Mouse (Mus musculus) liver, embryonic 14.5 days (tissue): ENCODE measurements around the gene Rpl37a.

Source experiments
- CTCF ChIP-seq: IDR thresholded peaks from 2 replicates; pipeline ENCODE4 v1.5.1; 2016; ENCODE audit warnings: antibody characterized with exemption, low read depth, control low read depth
- EP300 ChIP-seq: IDR thresholded peaks from 2 replicates; pipeline ENCODE4 v1.6.1; 2016; ENCODE audit warnings: antibody characterized with exemption, low read depth

DNA sequence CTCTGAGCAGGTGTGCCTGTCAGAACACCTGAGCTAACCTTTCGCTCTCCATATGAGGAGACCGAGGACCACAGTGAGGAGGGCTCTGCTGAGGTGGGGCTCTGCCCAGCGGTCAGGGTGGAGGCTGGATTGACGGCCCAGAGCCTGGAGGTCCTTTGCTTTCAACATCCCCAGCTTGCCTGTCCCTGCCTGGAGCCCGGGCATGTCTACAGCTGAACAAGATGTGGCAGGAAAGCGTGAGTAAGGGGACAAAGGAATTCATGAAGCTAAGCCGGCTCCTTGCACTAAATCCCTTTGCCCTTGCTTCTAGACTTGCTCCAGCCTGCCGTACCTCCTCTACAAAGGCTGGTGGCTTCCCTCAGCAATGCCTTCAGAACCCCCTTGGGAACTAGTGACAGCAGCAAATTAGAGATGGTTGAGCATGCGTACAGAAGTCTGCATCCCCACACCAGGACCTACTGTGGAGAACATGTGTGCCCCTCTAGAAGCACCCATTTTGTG, 22.2 kb downstream of the Rpl37a start:
- TF ChIP-seq CTCF: no peak
- no peak for TF ChIP-seq EP300
